Mouse (Mus musculus) intestine, postnatal 0 days (tissue): ENCODE data around the gene Pid1. TPM values are rescaled to one million over a fixed set of nuclear protein-coding genes. Genes with fewer than 3 reads are reported as not detected.

Experiments used
- ATAC-seq: fragments of 200-750 bp; cut with Nextera tagmentation; 2 replicates; pipeline ENCODE4 v1.8.0; 2017; ENCODE audit warnings: mild to moderate bottlenecking, moderate TSS enrichment, moderate library complexity
- H3K27ac ChIP-seq: fragments of 300-500 bp; sonication (generic); 2 replicates; pipeline ENCODE4 v1.5.1; 2014; ENCODE audit warnings: mild to moderate bottlenecking, low read depth, low read length, moderate library complexity
- H3K27me3 ChIP-seq: fragments of 300-500 bp; sonication (generic); replicated peaks from 2 replicates; pipeline ENCODE4 v1.6.1; 2014; ENCODE audit warnings: low read length, mixed read lengths; ENCODE audit not compliant: control insufficient read depth, insufficient read depth
- H3K36me3 ChIP-seq: fragments of 300-500 bp; sonication (generic); 2 replicates; pipeline ENCODE4 v1.6.1; 2014; ENCODE audit warnings: mild to moderate bottlenecking, moderate library complexity; ENCODE audit not compliant: control insufficient read depth, insufficient read depth
- H3K4me1 ChIP-seq: fragments of 300-500 bp; sonication (generic); replicated peaks from 2 replicates; pipeline ENCODE4 v1.6.1; 2014; ENCODE audit warnings: antibody characterized with exemption, low read length, mixed read lengths; ENCODE audit not compliant: control insufficient read depth, insufficient read depth
- H3K4me2 ChIP-seq: fragments of 300-500 bp; sonication (generic); replicated peaks from 2 replicates; pipeline ENCODE4 v1.6.1; 2014; ENCODE audit warnings: low read depth, mild to moderate bottlenecking, moderate library complexity
- H3K4me3 ChIP-seq: fragments of 300-500 bp; sonication (generic); 2 replicates; pipeline ENCODE4 v1.5.1; 2014; ENCODE audit warnings: low read depth, low read length
- H3K9ac ChIP-seq: fragments of 300-500 bp; sonication (generic); 2 replicates; pipeline ENCODE4 v1.6.1; 2014; ENCODE audit warnings: mild to moderate bottlenecking, low read depth, low read length
- H3K9me3 ChIP-seq: fragments of 300-500 bp; sonication (generic); 2 replicates; pipeline ENCODE4 v1.6.1; 2016; ENCODE audit warnings: mixed run types; ENCODE audit not compliant: control insufficient read depth
- CTCF ChIP-seq: sonication (generic); IDR thresholded peaks from 2 replicates; pipeline ENCODE4 v1.5.1; 2016; ENCODE audit warnings: low read depth, mild to moderate bottlenecking, control low read depth, antibody characterized with exemption, moderate library complexity
- WGBS: fragments of 180-500 bp; shearing (Covaris S2); extraction: QIAGEN DNeasy Blood & Tissue Kit; methylation state at CpG from one replicate; pipeline ENCODE4 v1.1.7; 2014; 5-methylcytosine and 5-hydroxymethylcytosine counted together
- polyA plus RNA-seq: library from polyadenylated mRNA; unstranded; fragments of >200 nt; fragmentation: Nextera tagmentation; extraction: Ambion mirVana; gene quantifications from 2 replicates; pipeline ENCODE4 v1.2.1, GENCODE M21; 2015

Pid1 gene
- polyA plus RNA-seq, 1 experiment from 2014 or later, result 35.1 TPM

GRCm38 (mm10) chr1:84399671-84400070, 35.7 kb upstream of the Pid1 start:
- Histone ChIP-seq H3K27ac (no peak overlapping the region), H3K4me3 (no peak overlapping the region), H3K4me1 (no peaks in the 10 kb centered on the region), H3K9me3 (no peaks in the 10 kb centered on the region), H3K9ac (no peak overlapping the region), H3K36me3 (no peaks in the 10 kb centered on the region), H3K27me3 (no peaks in the 10 kb centered on the region), H3K4me2 (no peak overlapping the region)
- WGBS, result 76% methylated on average over 3 of the region's 3 CpGs
- ATAC-seq, result no peak
- TF ChIP-seq CTCF, result no peak

GRCm38 (mm10) chr1:84399118-84399517, 35.1 kb upstream of the Pid1 start:
- H3K27me3 ChIP-seq, result no peaks in the 10 kb centered on the region
- no peak for ATAC-seq
- TF ChIP-seq CTCF, result no peak
- no peak overlapping the region for H3K4me2 ChIP-seq
- no peak overlapping the region for H3K4me3 ChIP-seq
- 71% methylated on average over 4 of the region's 4 CpGs for WGBS
- H3K4me1 ChIP-seq, result no peaks in the 10 kb centered on the region
- no peak overlapping the region for H3K9ac ChIP-seq
- no peak overlapping the region for H3K27ac ChIP-seq
- no peaks in the 10 kb centered on the region for H3K36me3 ChIP-seq
- no peaks in the 10 kb centered on the region for H3K9me3 ChIP-seq

GRCm38 (mm10) chr1:84396787-84397186, 32.8 kb upstream of the Pid1 start:
- ATAC-seq, result no peak
- TF ChIP-seq CTCF, result no peak
- 60% methylated on average over 3 of the region's 3 CpGs for WGBS
- H3K4me2 ChIP-seq, result no peak overlapping the region
- H3K9me3 ChIP-seq, result no peaks in the 10 kb centered on the region
- no peak overlapping the region for H3K9ac ChIP-seq
- H3K4me3 ChIP-seq, result no peak overlapping the region
- no peaks in the 10 kb centered on the region for H3K36me3 ChIP-seq
- H3K4me1 ChIP-seq, result no peaks in the 10 kb centered on the region
- H3K27me3 ChIP-seq, result no peaks in the 10 kb centered on the region
- no peak overlapping the region for H3K27ac ChIP-seq

- WGBS, result 76% methylated on average over 8 of the region's 8 CpGs
- no peak overlapping the region for H3K4me3 ChIP-seq
Observed at GRCm38 (mm10) chr1:84395928-84396327, 31.9 kb upstream of the Pid1 start.

GRCm38 (mm10) chr1:84390961-84391360, 27.0 kb upstream of the Pid1 start:
- no peaks in the 10 kb centered on the region for H3K27me3 ChIP-seq
- H3K4me3 ChIP-seq, result no peak overlapping the region
- H3K27ac ChIP-seq, result no peak overlapping the region
- H3K4me1 ChIP-seq, result no peaks in the 10 kb centered on the region
- no peak overlapping the region for H3K9ac ChIP-seq
- TF ChIP-seq CTCF, result no peak
- no peaks in the 10 kb centered on the region for H3K9me3 ChIP-seq
- no peaks in the 10 kb centered on the region for H3K36me3 ChIP-seq
- WGBS, result 89% methylated on average over 4 of the region's 4 CpGs
- ATAC-seq, result no peak
- H3K4me2 ChIP-seq, result no peak overlapping the region

More at GRCm38 (mm10) chr1:84395928-84396327, 31.9 kb upstream of the Pid1 start:
- no peaks in the 10 kb centered on the region for H3K9me3 ChIP-seq
- H3K36me3 ChIP-seq, result no peaks in the 10 kb centered on the region
- H3K27me3 ChIP-seq, result no peaks in the 10 kb centered on the region
- H3K4me1 ChIP-seq, result no peaks in the 10 kb centered on the region
- ATAC-seq, result no peak
- H3K4me2 ChIP-seq, result no peak overlapping the region
- no peak overlapping the region for H3K9ac ChIP-seq
- H3K27ac ChIP-seq, result no peak overlapping the region
- TF ChIP-seq CTCF, result no peak

- WGBS, result 72% methylated on average over 4 of the region's 4 CpGs
- TF ChIP-seq CTCF, result no peak
- no peak for ATAC-seq
- Histone ChIP-seq H3K9me3 (no peaks in the 10 kb centered on the region), H3K36me3 (no peaks in the 10 kb centered on the region), H3K27me3 (no peaks in the 10 kb centered on the region), H3K4me2 (no peak overlapping the region), H3K4me3 (no peak overlapping the region), H3K9ac (no peak overlapping the region), H3K4me1 (no peaks in the 10 kb centered on the region), H3K27ac (no peak overlapping the region)
Observed at GRCm38 (mm10) chr1:84387616-84388015, 23.6 kb upstream of the Pid1 start.
